Mouse (Mus musculus) inflammation-experienced regulatory T-cells, adult 6 months (primary cell): ENCODE data around the gene Gad2. TPM values are rescaled to one million over a fixed set of nuclear protein-coding genes. Genes with fewer than 3 reads are reported as not detected.

Experiments
- ATAC-seq: one replicate; pipeline ENCODE4 v1.8.0; 2017
- polyA plus RNA-seq, 3 experiments: library from polyadenylated mRNA; unstranded; fragments of 100-300 nt; shearing (Covaris generic); gene quantifications; one replicate each; pipeline ENCODE4 v1.2.1; 2017

Gad2 gene
- polyA plus RNA-seq, 3 experiments from 2014 or later = 0.08 TPM; not detected in 2

GRCm38 (mm10) chr2:22648394-22648793 is 26.4 kb downstream of the Gad2 start:
- no peak for ATAC-seq

DNA sequence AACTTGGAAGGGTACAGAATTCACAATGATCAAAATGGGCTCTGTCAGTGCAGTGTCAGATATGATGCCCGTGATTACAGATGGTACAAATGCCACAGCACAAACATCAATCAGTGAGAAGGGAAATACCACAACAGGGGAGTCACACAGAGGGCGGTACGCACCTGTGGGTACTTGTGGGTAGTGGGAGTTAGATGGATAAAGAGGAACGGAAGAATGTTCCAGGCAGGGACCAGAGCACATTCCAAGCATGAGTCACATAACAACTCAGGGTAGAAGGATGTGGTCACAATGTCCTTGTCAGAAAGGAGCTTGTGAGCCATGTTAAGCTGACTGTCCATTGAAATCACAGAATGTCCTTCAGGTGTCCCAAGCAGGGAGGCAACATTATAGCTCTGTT is 29.8 kb downstream of the Gad2 start:
- no peak for ATAC-seq

DNA sequence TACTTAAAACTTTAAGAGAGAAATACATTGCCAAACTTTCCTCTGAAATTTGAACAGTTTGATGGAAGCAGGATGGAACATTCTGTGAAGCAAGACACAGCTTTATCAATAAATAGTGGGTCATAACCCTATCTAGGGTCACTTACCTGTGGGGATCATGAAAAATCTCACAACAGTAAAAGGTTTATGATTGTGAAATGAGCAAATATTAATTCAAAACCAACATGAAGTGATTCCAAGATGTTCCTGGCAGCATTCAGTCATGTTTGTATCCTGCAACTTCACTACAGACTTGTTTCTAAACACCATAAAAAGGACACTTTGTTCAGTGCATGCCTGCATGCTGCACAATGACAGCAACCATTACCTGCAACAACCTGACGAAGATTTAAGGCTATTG is 41.7 kb downstream of the Gad2 start:
- ATAC-seq = no peak

- no peak for ATAC-seq
These were observed 48.4 kb downstream of the Gad2 start for GRCm38 (mm10) chr2:22670415-22670814.

DNA sequence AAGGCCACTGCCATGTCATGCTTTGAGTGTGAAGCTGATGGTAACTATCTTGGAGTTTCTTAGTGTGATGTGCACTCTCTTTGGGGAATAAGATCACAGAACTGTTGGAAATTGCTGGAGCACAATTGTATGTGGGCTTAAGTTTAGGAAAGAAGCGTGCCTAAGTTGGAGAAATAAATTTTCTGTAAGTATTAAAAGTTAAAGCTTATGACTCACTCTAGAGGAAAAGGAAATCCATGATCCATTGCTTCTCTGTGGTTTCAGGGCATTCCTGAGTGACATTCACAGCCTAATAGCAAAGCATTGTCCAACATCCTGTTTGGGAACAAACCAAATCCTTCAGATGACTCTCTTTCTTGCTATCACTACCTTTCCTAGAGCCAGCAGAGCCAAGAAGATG is 49.3 kb downstream of the Gad2 start:
- ATAC-seq = no peak

- ATAC-seq = no peak
These were observed 55.1 kb downstream of the Gad2 start for GRCm38 (mm10) chr2:22677066-22677465.

DNA sequence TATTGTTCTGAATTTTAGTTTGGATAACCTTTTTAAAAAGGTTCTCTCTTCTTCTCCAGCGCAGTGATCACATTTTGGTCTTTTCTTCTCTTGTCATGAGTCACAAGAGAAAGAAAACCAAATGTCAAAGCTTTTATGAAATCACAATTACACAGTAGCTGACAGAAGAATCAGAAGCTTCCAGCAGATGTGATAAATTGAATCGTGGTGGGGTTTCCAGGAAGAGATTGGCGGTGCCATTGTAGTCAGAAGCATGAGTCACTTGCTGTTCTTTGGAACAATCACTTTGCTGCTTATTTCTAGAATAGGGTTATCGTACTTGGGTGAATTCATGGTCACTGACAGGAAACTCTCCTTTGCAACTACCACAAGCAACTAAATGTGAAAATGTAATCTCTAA is 57.9 kb downstream of the Gad2 start:
- no peak for ATAC-seq

DNA sequence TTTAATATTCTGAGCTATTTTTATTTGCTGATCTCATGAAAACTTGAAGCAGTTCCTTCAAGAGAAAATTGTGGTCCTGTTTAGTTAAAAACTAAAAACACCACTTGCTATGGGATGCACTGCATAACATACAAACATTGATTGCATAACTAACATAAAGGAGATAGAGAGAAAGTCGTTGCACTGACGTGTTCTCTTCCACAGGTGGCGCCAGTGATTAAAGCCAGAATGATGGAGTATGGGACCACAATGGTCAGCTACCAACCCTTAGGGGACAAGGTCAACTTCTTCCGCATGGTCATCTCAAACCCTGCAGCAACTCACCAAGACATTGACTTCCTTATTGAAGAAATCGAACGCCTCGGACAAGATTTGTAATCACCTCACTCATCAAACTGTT is 68.0 kb downstream of the Gad2 start:
- ATAC-seq = no peak

GRCm38 (mm10) chr2:22704780-22705727 is 83.0 kb downstream of the Gad2 start:
- ATAC-seq = no peak

- no peak for ATAC-seq
These were observed 84.2 kb downstream of the Gad2 start for GRCm38 (mm10) chr2:22706233-22706632.

DNA sequence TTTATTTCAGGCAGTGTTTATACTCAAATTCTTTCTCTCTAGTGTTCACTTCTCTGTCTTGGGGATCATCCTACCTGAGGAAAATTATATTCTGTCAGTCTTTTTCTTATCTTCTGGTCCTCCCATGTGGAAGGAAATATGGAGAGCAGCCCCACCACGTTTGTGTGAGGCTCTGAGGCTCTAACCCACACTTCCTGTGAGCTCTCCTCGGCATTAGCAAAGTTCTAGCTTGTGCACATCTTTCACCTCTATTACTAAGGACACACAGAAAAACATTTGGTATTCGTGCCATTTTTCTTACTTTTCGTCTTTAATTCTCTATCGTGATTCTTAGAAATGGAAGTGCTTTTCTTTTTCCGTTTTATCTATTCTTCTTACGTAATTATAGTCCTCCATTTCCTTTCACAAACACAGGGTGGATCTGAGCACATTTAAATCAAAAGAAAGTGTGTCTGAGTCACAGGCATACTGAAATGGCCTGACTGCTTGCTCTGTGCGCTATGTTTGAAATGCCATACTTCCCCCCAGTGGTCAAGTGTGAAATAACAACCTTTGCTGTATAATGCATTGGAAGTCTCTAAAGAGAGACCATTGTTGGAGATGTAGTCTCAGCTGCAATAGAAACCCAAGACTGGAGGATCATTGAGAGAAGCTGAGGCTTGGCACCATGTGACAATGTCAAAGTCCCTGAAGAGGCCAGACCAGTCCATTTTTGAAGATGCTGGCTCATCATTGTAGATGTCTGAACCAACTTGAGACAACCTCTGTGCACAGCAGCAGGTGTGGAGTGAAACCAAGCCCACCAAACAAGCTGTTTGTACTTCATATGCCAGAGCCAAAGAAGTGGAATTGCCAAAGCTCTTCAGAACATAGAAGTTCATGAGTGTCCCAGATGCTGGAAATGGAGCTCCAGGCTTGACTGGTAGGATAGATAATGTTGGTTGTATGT is 99.8 kb downstream of the Gad2 start:
- peak; percentile 99 for ATAC-seq

DNA sequence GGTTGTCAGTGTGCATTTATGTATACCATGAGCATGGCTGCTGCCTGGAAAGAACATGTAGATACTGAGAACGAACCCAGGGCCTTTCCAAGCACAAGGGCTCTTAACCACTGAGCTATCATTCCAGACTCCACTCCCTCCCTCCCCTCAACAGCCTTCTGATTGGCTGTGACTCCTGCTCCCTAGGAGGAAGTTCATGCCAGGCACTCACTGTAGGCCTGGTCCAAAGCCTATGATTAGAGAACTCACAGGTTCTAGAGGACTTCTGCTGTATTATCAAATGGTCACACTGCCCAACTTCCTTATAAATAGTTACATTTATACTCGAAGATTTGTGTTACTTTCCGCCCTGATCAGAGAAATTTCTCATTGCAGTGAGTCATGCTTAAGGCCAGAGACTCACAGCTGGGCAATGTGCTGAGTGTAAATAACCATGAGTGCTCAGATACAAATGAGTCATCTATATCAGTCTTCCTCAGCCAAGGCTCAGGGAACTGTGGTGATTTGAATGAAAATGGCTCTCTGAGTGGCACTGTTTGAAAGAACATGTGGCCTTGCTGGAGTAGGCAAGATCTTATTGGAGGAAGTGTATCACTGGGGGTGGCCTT is 102.0 kb downstream of the Gad2 start:
- ATAC-seq = no peak

DNA sequence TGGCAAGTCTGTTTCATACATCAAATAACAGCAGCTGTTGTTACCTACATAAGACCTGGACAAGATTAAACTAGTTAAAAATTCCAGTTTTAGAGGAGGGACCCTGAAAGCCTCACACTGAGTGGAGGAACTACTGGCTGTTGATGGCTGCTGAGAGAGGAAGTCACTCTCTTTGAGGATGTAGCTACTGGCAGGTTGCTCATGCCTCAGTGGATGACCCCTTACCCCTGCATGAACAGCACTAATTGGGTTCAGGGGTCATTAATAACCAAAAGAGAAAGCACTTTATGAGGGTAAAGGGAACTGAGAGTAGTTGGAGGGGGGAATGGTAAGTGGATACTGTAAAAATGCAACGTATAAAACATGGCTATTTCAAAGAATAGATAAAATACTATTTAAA is 105.1 kb downstream of the Gad2 start:
- no peak for ATAC-seq

DNA sequence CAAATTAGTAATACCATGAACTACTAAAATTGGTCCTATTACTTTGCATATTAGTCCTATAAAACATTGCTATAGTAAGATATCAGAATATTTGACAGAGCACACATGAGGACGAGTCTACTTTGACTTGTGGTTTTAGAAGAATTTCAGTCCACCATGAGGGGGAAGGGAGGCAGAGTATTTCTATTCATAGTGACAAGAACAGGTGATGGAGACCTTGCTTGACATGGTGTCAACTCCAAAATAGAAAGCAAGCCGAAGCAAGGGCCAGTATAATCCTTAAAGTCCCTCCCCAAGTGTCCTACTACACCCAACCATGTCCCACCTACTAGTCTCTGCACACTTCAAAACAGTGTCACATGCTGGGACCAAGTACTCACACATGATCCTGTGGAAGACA is 114.1 kb downstream of the Gad2 start:
- no peak for ATAC-seq

DNA sequence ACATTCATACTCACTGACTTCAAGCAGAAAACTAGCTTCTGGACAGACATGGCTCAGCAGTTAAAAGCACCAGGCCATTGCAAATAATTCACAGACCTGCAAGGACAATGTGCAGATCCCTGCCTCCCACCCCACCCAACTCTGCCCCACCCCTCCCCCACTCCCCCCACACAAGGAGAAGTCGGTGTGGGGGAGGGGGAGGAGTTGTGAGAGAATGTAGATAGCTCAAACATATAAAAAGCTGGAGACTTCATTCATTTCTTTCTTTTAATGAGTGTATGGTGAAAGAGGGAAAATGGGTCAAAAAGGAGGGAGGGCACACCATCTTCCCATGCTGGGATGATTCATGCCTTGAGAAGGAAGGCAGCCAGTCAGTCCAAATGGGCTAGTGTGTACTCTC is 117.4 kb downstream of the Gad2 start:
- no peak for ATAC-seq

- no peak for ATAC-seq
These were observed 118.4 kb downstream of the Gad2 start for GRCm38 (mm10) chr2:22740441-22740840.

GRCm38 (mm10) chr2:22741222-22741621 is 119.2 kb downstream of the Gad2 start:
- no peak for ATAC-seq

Other genes starting within 250 kb of the Gad2 start
- gene Apbb1ip, start 151.9 kb downstream of the Gad2 start, polyA plus RNA-seq = 100 to 1,000 TPM in 1 of 3 experiments, 10 to 100 TPM in 2; 72.1 to 121 (median 83.8) TPM